Mouse (Mus musculus) left cerebral cortex, adult 18-20 months (tissue): Measurements from ENCODE around the gene Pus7l. TPM values are rescaled to one million over a fixed set of nuclear protein-coding genes. Genes with fewer than 3 reads are reported as not detected.

Experiments used
- DNase-seq, 2 experiments: peaks; one replicate each; pipeline ENCODE4 v3.0.0; 2021 to 2022; ENCODE audit warnings: low spot score in 2 of 2, mixed read lengths in 1 of 2
- long read RNA-seq, 2 experiments: library from polyadenylated mRNA; stranded (forward); transcript quantifications; one replicate each; pipeline ENCODE4 v2.0.0; 2021
- total RNA-seq, 2 experiments: library from RNA; stranded (reverse); gene quantifications; 2 replicates each; pipeline ENCODE4 v1.2.3; 2021

Pus7l gene
- 1 to 10 TPM; 2.4 to 3.0 TPM for total RNA-seq
- long read RNA-seq, experiment 1, partial matches to known transcripts, result 0 of 1 reads
- long read RNA-seq, experiment 1, other reads (novel, unspliced or antisense), result 0 of 1 reads
- long read RNA-seq, experiment 2, partial matches to known transcripts, result 0 of 2 reads
- long read RNA-seq, experiment 2, other reads (novel, unspliced or antisense), result 0 of 2 reads

- DNase-seq, result peak; percentile 86 to 91
Measured at GRCm38 (mm10) chr15:94543409-94544051, at the start of gene Pus7l, which contains the start of gene Irak4. Gene Pus7l (minus strand): TSS chr15:94543547. Gene Irak4 (plus strand): TSS chr15:94543643.

DNA sequence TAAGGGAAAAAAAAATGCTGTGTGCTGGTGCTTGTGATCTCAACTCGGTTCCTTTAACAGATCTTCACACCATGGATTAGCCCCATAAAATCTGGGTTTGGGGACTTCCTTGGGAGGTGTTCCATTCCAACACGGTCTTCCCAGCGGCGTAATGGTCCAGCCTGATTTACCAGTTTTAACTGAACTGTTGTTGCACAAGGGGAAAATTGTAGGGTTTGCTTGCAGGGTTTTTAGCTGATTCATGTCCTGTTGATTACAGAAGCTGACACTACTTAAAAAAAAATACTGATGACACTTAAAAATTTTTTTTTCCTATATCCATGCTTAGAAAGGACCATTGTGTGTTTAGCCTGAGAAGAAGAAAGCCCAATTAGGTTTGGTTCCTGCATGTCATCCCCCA is 48.0 kb upstream of the Pus7l start:
- DNase-seq, result no peak

- DNase-seq, result no peak
Measured at GRCm38 (mm10) chr15:94590083-94590482, 46.7 kb upstream of the Pus7l start.

DNA sequence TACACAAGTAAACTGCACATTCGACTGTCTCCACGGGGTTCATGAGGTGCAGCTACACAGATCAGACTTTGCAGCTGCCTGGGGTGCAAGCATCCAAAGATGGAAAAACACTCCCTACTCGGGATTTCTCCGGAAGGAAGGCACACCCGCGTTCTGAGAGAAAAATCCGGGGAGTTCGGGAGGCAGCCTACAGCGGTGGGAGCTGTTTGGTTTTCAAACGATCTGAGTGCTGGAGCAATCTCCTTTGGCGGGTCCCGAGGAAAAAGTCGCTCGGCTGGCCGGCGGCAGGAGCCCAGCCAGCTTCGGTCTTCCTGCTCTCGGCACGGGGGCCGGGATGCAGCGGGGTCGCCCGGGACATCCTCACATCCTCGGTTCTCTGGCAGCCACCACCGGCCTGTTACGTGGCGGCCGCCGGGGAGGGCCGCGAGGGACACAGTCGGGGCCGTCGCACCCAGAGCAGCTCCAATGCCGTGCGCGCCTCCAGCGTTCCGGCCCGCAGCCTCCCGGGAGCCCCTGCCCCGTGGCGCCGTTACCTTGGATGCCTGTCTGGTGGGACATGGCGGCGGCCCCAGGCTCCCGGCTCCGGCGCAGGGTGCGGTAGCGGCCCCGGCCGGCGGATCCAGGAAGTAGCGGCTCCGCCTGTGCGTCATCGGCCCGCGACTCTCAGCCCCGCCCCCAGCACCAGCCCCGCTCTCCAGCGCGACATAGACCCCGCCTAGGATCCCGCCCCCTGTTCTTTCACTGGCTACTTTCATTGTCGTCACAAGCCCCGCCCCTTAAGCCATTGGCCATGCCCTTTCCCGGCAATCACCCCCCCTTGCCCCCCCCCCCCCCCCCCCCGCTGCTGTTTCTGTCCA is 46.1 kb upstream of the Pus7l start, which contains the start of gene Twf1:
Gene Twf1 (minus strand): TSS at position 671 of the 857 bp plus-strand sequence.
- DNase-seq, result peak; percentile 98 to 99

GRCm38 (mm10) chr15:94587826-94588715 is 44.7 kb upstream of the Pus7l start:
- no peak for DNase-seq

DNA sequence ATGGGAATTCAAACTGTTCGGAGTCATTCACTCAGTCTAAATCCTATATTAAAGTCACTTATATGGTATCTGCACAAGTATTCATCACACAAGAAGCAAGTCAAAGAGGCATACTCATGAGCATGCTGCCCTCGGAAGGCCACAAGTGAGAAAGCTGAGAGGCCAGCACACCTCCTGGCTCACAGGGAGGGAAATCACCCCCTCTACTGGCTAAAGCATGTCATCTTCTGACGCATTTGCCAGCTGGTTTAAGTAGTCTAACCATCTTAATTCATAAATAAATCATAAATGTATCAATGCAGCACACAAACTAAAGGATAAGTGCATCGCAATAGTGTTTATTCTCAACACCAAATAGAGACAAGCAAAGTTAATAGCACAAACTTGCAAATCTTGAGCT is 41.4 kb upstream of the Pus7l start:
- no peak for DNase-seq

- no peak for DNase-seq
Measured at GRCm38 (mm10) chr15:94583153-94583552, 39.8 kb upstream of the Pus7l start.

GRCm38 (mm10) chr15:94582000-94582593 is 38.8 kb upstream of the Pus7l start:
- DNase-seq, result no peak

- no peak for DNase-seq
Measured at GRCm38 (mm10) chr15:94574566-94575268, 31.4 kb upstream of the Pus7l start.

GRCm38 (mm10) chr15:94572746-94573145 is 29.4 kb upstream of the Pus7l start:
- DNase-seq, result no peak

DNA sequence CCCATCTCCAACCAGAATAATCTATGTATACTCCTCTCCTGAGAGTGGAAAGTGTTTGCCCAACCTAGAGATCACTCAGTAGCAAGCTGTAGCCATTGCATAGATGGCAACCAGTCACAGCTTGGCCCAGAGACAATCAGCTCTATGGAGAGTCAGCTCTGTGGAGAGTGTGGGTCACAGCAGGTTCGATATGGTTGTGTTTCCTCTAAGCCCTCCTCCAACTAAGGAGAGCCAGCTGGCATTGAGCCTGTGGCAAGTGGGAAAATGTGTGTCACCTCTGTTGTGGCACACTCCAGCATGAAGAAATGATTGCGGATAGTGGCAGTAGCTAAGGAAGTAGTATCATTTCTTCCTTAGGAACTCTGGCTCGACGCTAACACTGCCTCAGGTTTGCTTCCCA is 28.2 kb upstream of the Pus7l start:
- DNase-seq, result no peak

DNA sequence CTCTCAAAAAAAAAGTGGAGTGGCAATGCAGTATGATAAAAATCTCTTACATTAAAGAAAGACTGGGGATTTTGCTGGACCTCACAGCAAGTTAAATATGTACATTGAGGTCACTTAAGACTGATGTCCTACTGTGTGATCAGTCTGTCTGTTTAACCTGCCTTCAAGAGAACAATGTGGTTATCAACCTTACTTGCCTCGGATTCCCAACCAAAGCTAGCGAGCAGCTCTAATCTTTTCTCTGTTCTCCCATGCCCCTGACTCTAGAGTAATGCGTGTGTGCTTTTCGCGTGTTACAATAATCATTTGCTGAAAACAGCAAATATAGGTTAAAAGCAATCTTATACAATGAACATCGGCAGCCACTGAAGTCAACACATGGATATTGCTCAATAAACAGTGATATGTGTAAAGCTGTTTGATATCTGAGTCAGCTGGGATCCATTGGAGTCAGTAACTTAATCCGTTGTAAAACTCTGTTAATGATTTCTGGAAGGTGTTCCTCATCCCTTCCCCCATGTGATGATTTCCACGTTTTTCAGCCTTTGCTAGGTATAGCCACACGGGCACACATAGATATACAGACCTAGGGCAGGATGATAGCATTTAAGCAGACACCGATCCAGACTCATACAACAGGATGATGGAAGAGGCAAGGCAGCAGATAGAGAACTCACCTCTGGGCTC is 25.3 kb upstream of the Pus7l start:
- DNase-seq, result no peak

- no peak for DNase-seq
Measured at GRCm38 (mm10) chr15:94565854-94566253, 22.5 kb upstream of the Pus7l start.

DNA sequence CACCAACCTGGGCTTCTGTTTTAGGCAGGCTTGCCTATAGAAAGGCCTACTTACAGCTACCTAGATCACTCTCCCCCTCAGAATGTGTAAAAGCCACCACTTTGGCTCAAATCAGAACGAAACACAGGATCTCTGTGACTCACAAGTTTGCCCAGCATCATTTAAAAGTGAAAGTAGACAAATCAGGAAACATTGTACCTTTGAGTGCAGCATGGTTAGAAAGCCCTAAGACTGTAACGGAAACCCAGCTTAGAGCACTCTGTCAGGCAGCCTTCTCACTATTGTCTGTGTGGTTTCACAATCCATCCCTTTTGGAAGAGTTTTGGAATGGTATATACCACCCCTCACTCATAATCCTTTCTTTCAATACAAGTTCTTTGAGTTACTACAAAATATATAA is 21.6 kb upstream of the Pus7l start:
- DNase-seq, result no peak

DNA sequence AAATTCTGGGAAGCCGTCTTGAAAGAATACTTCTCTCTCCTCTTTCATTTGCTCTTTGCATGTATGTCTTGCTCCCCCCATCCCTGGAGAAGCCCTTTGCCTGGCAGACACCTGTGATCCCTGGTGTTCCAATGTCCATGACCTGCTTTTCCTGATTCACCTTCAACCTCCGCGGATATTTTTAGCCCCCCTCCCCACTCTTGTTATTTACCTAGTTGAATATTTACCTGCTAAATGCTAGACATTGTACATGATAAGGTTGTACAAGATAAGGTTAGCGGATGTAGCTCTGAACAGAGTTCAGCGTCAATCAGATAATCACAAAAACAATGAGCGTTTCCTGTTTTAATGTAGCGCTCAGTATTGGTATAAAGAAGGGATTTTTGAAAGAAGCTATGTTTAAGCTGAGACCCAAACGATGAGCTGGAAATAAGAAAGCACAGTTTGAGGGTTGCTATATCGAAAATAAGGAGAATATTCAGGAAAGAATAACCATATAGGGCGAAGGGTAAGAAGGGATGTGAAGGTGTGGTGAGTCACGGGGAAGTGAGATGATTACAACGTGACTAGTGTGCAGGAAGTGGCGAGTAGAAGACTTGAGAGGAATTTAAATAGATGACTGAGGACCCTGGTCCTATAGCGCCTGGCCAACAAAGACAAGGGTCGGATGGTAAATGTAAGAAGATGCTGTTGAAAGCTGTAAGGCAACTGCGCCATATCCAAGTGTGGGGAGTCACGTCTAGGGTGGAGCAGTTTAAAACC is 15.7 kb upstream of the Pus7l start:
- DNase-seq, result no peak

DNA sequence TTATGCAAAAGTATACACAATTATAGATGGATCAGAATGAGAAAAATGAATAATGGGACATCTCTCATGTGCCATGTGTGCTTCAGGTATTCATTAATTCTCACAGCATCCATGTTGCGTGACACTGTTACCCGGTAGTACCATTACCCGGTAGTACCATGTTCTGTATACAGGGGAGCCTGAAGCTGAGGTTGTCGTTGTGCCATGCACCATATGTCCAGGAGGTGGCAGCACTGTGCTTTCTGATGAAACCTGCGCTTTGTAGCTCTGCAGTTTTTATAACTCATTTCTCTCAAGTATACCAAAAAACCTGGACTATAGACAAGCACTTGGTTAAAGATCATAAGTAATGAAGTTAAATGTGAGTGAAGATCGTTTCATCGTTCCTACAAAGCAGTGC is 14.1 kb upstream of the Pus7l start:
- DNase-seq, result peak; percentile 87 to 97

- DNase-seq, result no peak
Measured at GRCm38 (mm10) chr15:94553536-94553935, 10.2 kb upstream of the Pus7l start.

DNA sequence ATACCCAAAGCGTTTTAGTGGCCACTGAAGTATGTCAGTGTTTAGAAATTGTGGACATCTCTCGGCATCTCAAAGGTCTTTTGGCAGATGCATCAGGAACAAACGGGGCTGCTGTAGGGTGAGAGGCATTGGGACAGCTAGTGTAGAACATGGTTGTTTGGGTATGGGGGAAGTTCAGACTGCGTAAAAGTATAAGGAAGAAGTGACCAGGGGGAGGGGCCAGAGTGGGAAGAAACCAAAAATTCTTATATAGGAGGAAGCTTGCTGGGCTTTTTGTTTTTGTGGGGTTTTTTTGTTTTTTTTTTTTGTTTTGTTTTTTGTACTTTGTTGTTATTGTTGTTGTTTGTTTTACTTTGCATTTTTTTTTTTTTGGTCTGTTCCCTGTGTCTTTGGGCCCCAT is 1.5 kb upstream of the Pus7l start:
- DNase-seq, result no peak
